Mouse (Mus musculus) embryonic facial prominence, embryonic 11.5 days (tissue): ENCODE data around the gene Rnase9. TPM values are rescaled to one million over a fixed set of nuclear protein-coding genes. Genes with fewer than 3 reads are reported as not detected.

ENCODE experiments used
- ATAC-seq: fragments of 200-750 bp; cut with Nextera tagmentation; replicated peaks from 2 replicates; pipeline ENCODE4 v1.8.0; 2017; ENCODE audit warnings: low read depth; ENCODE audit not compliant: insufficient number of reproducible peaks, low FRiP score, low TSS enrichment
- DNase-seq: peaks from one replicate; pipeline ENCODE4 v3.0.0-alpha.2; 2015; ENCODE audit warnings: low spot score
- H3K27ac ChIP-seq: fragments of 300-500 bp; sonication (generic); replicated peaks from 2 replicates; pipeline ENCODE4 v1.5.1; 2014; ENCODE audit warnings: mild to moderate bottlenecking, low read depth, low read length, control low read depth
- H3K27me3 ChIP-seq: fragments of 300-500 bp; sonication (generic); 2 replicates; pipeline ENCODE4 v1.6.1; 2014; ENCODE audit warnings: mild to moderate bottlenecking, low read length, moderate library complexity, mixed read lengths; ENCODE audit not compliant: control insufficient read depth, insufficient read depth
- H3K36me3 ChIP-seq: fragments of 300-500 bp; sonication (generic); replicated peaks from 2 replicates; pipeline ENCODE4 v1.6.1; 2014; ENCODE audit warnings: low read depth, mild to moderate bottlenecking, low read length, moderate library complexity, mixed read lengths; ENCODE audit not compliant: control insufficient read depth, insufficient read depth
- H3K4me1 ChIP-seq: fragments of 300-500 bp; sonication (generic); 2 replicates; pipeline ENCODE4 v1.6.1; 2014; ENCODE audit warnings: low read length, mixed read lengths; ENCODE audit not compliant: control insufficient read depth, insufficient read depth
- H3K4me2 ChIP-seq: fragments of 300-500 bp; sonication (generic); 2 replicates; pipeline ENCODE4 v1.6.1; 2014; ENCODE audit warnings: low read depth, mild to moderate bottlenecking, control low read depth, low read length, moderate library complexity
- H3K4me3 ChIP-seq: fragments of 300-500 bp; sonication (generic); 2 replicates; pipeline ENCODE4 v1.5.1; 2014; ENCODE audit warnings: low read depth, low read length, control low read depth
- H3K9ac ChIP-seq: fragments of 300-500 bp; sonication (generic); replicated peaks from 2 replicates; pipeline ENCODE4 v1.6.1; 2014; ENCODE audit warnings: mild to moderate bottlenecking, control low read depth, low read length
- H3K9me3 ChIP-seq: fragments of 300-500 bp; sonication (generic); replicated peaks from 2 replicates; pipeline ENCODE4 v1.6.1; 2016; ENCODE audit warnings: mild to moderate bottlenecking, low read length, inconsistent platforms, mixed read lengths; ENCODE audit not compliant: control insufficient read depth
- WGBS: fragments of 180-500 bp; shearing (Covaris S2); extraction: QIAGEN DNeasy Blood & Tissue Kit; methylation state at CpG from one replicate; pipeline ENCODE4 v1.1.7; 2014; 5-methylcytosine and 5-hydroxymethylcytosine counted together
- polyA plus RNA-seq: library from polyadenylated mRNA; unstranded; fragments of >200 nt; fragmentation: Nextera tagmentation; extraction: Ambion mirVana; gene quantifications from 2 replicates; pipeline ENCODE4 v1.2.1, GENCODE M21; 2014

The Rnase9 gene
- polyA plus RNA-seq, 1 experiment from 2014 or later = not detected

- Histone ChIP-seq H3K27me3 (no peaks in the 10 kb centered on the region), H3K27ac (no peak overlapping the region)
- 80% methylated on average over 5 of the region's 5 CpGs for WGBS
These were observed 19.1 kb upstream of the Rnase9 start for GRCm38 (mm10) chr14:51060761-51061160.

GRCm38 (mm10) chr14:51057401-51057831 is 15.7 kb upstream of the Rnase9 start, which contains the start of gene Rnase12:
TSS of gene Rnase12 (minus strand) at chr14:51057661.
- ATAC-seq (no peak), DNase-seq (no peak)
- Histone ChIP-seq H3K9ac (no peak within 1 kb of the TSS), H3K4me3 (no peak within 1 kb of the TSS), H3K4me1 (no peaks in the 10 kb centered on the region), H3K27ac (no peak within 1 kb of the TSS), H3K27me3 (no peaks in the 10 kb centered on the region), H3K4me2 (no peak within 1 kb of the TSS), H3K9me3 (no peaks in the 10 kb centered on the region), H3K36me3 (no peaks in the 10 kb centered on the region)
- WGBS = 74% methylated on average over 9 of the region's 9 CpGs

More at GRCm38 (mm10) chr14:51060761-51061160, 19.1 kb upstream of the Rnase9 start:
- H3K9ac ChIP-seq = no peak overlapping the region
- H3K4me1 ChIP-seq = no peaks in the 10 kb centered on the region
- H3K9me3 ChIP-seq = no peaks in the 10 kb centered on the region
- H3K4me3 ChIP-seq = no peak overlapping the region
- H3K4me2 ChIP-seq = no peak overlapping the region
- no peaks in the 10 kb centered on the region for H3K36me3 ChIP-seq
- ATAC-seq = no peak
- DNase-seq = no peak

GRCm38 (mm10) chr14:51054243-51055237 is 12.9 kb upstream of the Rnase9 start:
- Histone ChIP-seq H3K27ac (no peak overlapping the region), H3K4me3 (no peak overlapping the region), H3K27me3 (no peaks in the 10 kb centered on the region), H3K36me3 (no peaks in the 10 kb centered on the region), H3K4me2 (no peak overlapping the region), H3K9ac (no peak overlapping the region), H3K9me3 (no peaks in the 10 kb centered on the region), H3K4me1 (no peaks in the 10 kb centered on the region)
- ATAC-seq = no peak
- 40% methylated on average over 13 of the region's 13 CpGs for WGBS
- DNase-seq = no peak

GRCm38 (mm10) chr14:51053176-51053575 is 11.5 kb upstream of the Rnase9 start:
- Histone ChIP-seq H3K27me3 (no peaks in the 10 kb centered on the region), H3K9ac (no peak overlapping the region), H3K4me1 (no peaks in the 10 kb centered on the region), H3K9me3 (no peaks in the 10 kb centered on the region), H3K36me3 (no peaks in the 10 kb centered on the region), H3K27ac (no peak overlapping the region), H3K4me2 (no peak overlapping the region), H3K4me3 (no peak overlapping the region)
- ATAC-seq (no peak), DNase-seq (no peak)
- 60% methylated on average over 5 of the region's 5 CpGs for WGBS

GRCm38 (mm10) chr14:51051941-51052340 is 10.3 kb upstream of the Rnase9 start:
- no peaks in the 10 kb centered on the region for H3K36me3 ChIP-seq
- no peak overlapping the region for H3K9ac ChIP-seq
- H3K4me2 ChIP-seq = no peak overlapping the region
- DNase-seq (no peak), ATAC-seq (no peak)
- H3K27ac ChIP-seq = no peak overlapping the region
- H3K27me3 ChIP-seq = no peaks in the 10 kb centered on the region
- no peaks in the 10 kb centered on the region for H3K4me1 ChIP-seq
- WGBS = 58% methylated on average over 5 of the region's 5 CpGs
- no peak overlapping the region for H3K4me3 ChIP-seq
- no peaks in the 10 kb centered on the region for H3K9me3 ChIP-seq

- no peak for ATAC-seq
- H3K27me3 ChIP-seq = no peaks in the 10 kb centered on the region
These were observed 8.4 kb upstream of the Rnase9 start, which contains the start of gene Rnase11 for GRCm38 (mm10) chr14:51050063-51050462. TSS of gene Rnase11 (minus strand) at chr14:51050163.

GRCm38 (mm10) chr14:51047846-51048245 is 6.2 kb upstream of the Rnase9 start:
- no peak for DNase-seq
- H3K36me3 ChIP-seq = no peaks in the 10 kb centered on the region
- no peaks in the 10 kb centered on the region for H3K9me3 ChIP-seq
- no peak overlapping the region for H3K4me2 ChIP-seq
- H3K9ac ChIP-seq = no peak overlapping the region
- WGBS = 38% methylated on average over 5 of the region's 5 CpGs
- no peak overlapping the region for H3K27ac ChIP-seq
- no peaks in the 10 kb centered on the region for H3K27me3 ChIP-seq
- H3K4me1 ChIP-seq = no peaks in the 10 kb centered on the region
- H3K4me3 ChIP-seq = no peak overlapping the region
- no peak for ATAC-seq

More at GRCm38 (mm10) chr14:51050063-51050462, 8.4 kb upstream of the Rnase9 start, which contains the start of gene Rnase11:
- WGBS = 86% methylated on average over 2 of the region's 2 CpGs
- Histone ChIP-seq H3K9me3 (no peaks in the 10 kb centered on the region), H3K4me1 (no peaks in the 10 kb centered on the region), H3K4me3 (no peak within 1 kb of the TSS), H3K36me3 (no peaks in the 10 kb centered on the region), H3K27ac (no peak within 1 kb of the TSS), H3K9ac (no peak within 1 kb of the TSS), H3K4me2 (no peak within 1 kb of the TSS)
- DNase-seq = no peak

- H3K9ac ChIP-seq = no peak overlapping the region
- DNase-seq (no peak), ATAC-seq (no peak)
- H3K27ac ChIP-seq = no peak overlapping the region
- no peak overlapping the region for H3K4me3 ChIP-seq
- no peaks in the 10 kb centered on the region for H3K9me3 ChIP-seq
- no peaks in the 10 kb centered on the region for H3K27me3 ChIP-seq
- no peaks in the 10 kb centered on the region for H3K4me1 ChIP-seq
- no peaks in the 10 kb centered on the region for H3K36me3 ChIP-seq
- H3K4me2 ChIP-seq = no peak overlapping the region
- WGBS = 78% methylated on average over 4 of the region's 4 CpGs
These were observed 5.5 kb downstream of the Rnase9 start for GRCm38 (mm10) chr14:51036214-51036613.
